Mouse (Mus musculus) spleen, adult 2 months (tissue): Measurements from ENCODE around the gene Tlx1. TPM values are rescaled to one million over a fixed set of nuclear protein-coding genes. Genes with fewer than 3 reads are reported as not detected.

Source experiments
- DNase-seq, 2 experiments: peaks; one replicate each; pipeline versions ENCODE4 v3.0.0 to v3.0.0-alpha.2; 2012 to 2021; ENCODE audit warnings: low spot score in 2 of 2, low read depth in 1 of 2
- H3K27ac ChIP-seq: fragments of 200-500 bp; 2 replicates; pipeline ENCODE4 v1.5.1; 2012; ENCODE audit warnings: low read length, inconsistent platforms; ENCODE audit not compliant: insufficient read depth
- H3K27me3 ChIP-seq: fragments of 200-500 bp; 2 replicates; pipeline ENCODE4 v1.6.1; 2012; ENCODE audit warnings: mild to moderate bottlenecking, moderate library complexity, low read length, inconsistent platforms; ENCODE audit not compliant: control insufficient read depth, insufficient read depth
- H3K36me3 ChIP-seq: fragments of 200-500 bp; 2 replicates; pipeline ENCODE4 v1.6.1; 2012; ENCODE audit warnings: mild to moderate bottlenecking, low read length, inconsistent platforms; ENCODE audit not compliant: control insufficient read depth, insufficient read depth
- H3K4me1 ChIP-seq: fragments of 200-500 bp; 2 replicates; pipeline ENCODE4 v1.6.1; 2011; ENCODE audit warnings: inconsistent platforms; ENCODE audit not compliant: control insufficient read depth, insufficient read depth, insufficient read length
- H3K4me3 ChIP-seq: fragments of 200-500 bp; 2 replicates; pipeline ENCODE4 v1.5.1; 2011; ENCODE audit warnings: mild to moderate bottlenecking, inconsistent platforms; ENCODE audit not compliant: insufficient read depth, insufficient read length; ENCODE audit errors: extremely low read depth
- CTCF ChIP-seq: fragments of 200-500 bp; IDR thresholded peaks from 2 replicates; pipeline ENCODE4 v1.5.1; 2011; ENCODE audit warnings: mild to moderate bottlenecking, inconsistent platforms; ENCODE audit not compliant: insufficient read depth, insufficient read length, insufficient replicate concordance; ENCODE audit errors: extremely low read depth
- POLR2A ChIP-seq: fragments of 200-500 bp; IDR thresholded peaks from 2 replicates; pipeline ENCODE4 v1.6.1; 2011; ENCODE audit warnings: low read depth, low read length, inconsistent platforms
- WGBS: fragments of 180-500 bp; shearing (Covaris S2); methylation state at CpG from one replicate; pipeline ENCODE4 v1.1.7; 2018; 5-methylcytosine and 5-hydroxymethylcytosine counted together
- polyA plus RNA-seq: library from polyadenylated mRNA; depleted of rRNA; stranded (reverse); fragments of >200 nt; gene quantifications from 2 replicates; pipeline ENCODE4 v1.2.3, GENCODE M21; 2012

Gene Tlx1
- polyA plus RNA-seq, 1 experiment: 37.3 TPM

DNA sequence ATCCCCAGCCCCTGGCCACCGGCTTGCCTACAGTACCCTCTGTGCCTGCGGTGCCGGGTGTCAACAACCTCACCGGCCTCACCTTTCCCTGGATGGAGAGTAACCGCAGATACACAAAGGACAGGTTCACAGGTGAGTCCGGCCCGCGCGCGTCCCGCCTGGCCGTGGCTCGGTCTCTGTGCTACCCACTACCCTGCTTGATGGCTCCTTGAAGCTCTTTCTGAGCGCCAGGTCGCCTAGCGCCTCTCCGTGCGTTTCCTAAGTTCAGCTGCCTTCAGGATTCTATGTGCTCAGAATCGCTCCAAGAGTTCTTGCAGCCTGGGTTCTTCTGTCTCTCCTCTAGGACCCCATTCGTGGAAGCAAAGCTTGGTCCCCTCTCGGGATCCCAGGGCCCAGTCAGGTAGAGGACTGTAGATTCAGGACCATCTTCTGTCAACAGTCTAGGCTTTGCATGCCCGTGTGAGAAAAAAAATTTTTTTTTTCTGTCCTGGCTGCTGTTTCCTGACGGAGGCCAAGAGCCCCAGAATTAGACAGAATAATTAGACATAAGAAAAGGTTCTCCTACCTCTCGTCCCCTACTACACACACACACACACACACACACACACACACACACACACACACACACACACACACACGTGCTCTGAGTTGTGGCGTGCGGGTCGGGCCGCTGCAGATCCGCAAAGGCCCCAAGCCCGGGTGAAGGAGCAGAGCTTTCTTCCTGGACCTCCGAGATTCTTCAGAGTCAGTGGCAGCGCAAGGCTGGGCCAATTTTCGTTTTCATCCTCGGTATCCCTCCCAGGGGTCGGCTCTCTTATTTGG is 1.1 kb downstream of the Tlx1 start:
- no peak for DNase-seq
- Histone ChIP-seq H3K36me3 (no peaks in the 10 kb centered on the region), H3K4me3 (peak overlapping the region; percentile 44), H3K4me1 (no peaks in the 10 kb centered on the region), H3K27me3 (peaks cover 31% of the 10 kb centered on the region), H3K27ac (peak overlapping the region; percentile 45)
- no peak for TF ChIP-seq CTCF
- no peak for TF ChIP-seq POLR2A
- 7% methylated on average over 36 of the region's 36 CpGs for WGBS

GRCm38 (mm10) chr19:45152183-45152650 is 1.7 kb downstream of the Tlx1 start:
- TF ChIP-seq POLR2A (no peak), CTCF (no peak)
- H3K27ac ChIP-seq: peak overlapping the region; percentile 33; the same call in 1 of the 2 replicates
- H3K4me3 ChIP-seq: peak overlapping the region; percentile 44
- 21% methylated on average over 8 of the region's 8 CpGs for WGBS
- H3K27me3 ChIP-seq: peaks cover 30% of the 10 kb centered on the region
- DNase-seq: no peak
- no peaks in the 10 kb centered on the region for H3K36me3 ChIP-seq
- H3K4me1 ChIP-seq: no peaks in the 10 kb centered on the region

DNA sequence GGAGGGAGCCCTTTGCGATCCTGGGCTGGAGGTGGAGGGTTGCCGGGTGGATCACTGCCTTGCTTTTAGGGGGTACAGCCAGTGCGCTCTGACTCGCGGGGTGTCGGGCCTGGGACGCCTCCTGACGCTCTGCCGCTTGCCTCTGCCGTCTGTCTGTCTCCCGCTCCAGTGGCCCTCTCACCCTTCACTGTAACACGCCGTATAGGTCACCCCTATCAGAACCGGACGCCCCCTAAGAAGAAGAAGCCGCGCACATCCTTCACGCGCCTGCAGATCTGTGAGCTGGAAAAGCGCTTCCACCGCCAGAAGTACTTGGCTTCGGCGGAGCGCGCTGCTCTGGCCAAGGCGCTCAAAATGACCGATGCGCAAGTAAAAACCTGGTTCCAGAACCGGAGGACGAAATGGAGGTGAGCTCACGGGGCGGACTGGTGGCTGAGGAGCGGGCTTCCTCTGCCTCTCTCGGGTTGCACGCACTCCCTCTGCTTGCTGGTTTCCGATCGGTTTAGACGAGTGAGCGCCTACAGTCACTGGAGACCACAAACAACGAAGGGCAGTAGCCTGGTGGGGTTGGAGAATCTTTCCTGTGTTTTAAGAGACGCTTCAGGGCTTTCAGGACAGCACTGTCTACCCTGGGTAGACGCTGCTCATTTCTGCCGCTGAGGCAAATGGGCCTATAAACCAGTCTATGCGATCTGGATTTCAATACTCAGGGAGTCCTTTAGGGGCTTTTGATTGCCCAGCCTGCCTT is 3.0 kb downstream of the Tlx1 start:
- no peak for TF ChIP-seq CTCF
- TF ChIP-seq POLR2A: no peak
- 7% methylated on average over 44 of the region's 44 CpGs for WGBS
- DNase-seq: no peak
- H3K27ac ChIP-seq: peak overlapping the region; percentile 1; the same call in 1 of the 2 replicates
- H3K4me3 ChIP-seq: peak overlapping the region; percentile 36
- no peaks in the 10 kb centered on the region for H3K36me3 ChIP-seq
- H3K27me3 ChIP-seq: peaks cover 31% of the 10 kb centered on the region
- no peaks in the 10 kb centered on the region for H3K4me1 ChIP-seq

DNA sequence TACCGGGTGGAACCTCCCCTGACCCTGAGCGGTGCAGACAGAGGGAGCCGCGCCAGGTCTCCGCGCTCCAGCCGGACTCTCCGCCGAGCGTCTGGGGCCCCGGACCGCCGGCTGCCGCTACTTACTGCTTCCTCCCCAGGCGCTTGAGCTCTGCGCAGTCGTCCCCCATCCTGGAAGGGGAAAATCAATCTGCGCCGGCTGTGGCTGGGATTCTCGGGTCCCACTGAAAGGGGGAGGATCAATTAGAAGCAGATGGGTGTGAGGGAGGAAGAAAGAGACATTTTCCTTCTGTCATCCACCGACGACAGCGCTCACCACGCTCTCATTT is 3.5 kb downstream of the Tlx1 start:
- TF ChIP-seq CTCF: no peak
- no peak for TF ChIP-seq POLR2A
- Histone ChIP-seq H3K4me3 (peak overlapping the region; percentile 36; the same call in 1 of the 2 replicates), H3K27ac (no peak overlapping the region), H3K36me3 (no peaks in the 10 kb centered on the region), H3K4me1 (no peaks in the 10 kb centered on the region), H3K27me3 (peaks cover 30% of the 10 kb centered on the region)
- 2% methylated on average over 24 of the region's 24 CpGs for WGBS
- no peak for DNase-seq

- no peak for DNase-seq
- Histone ChIP-seq H3K27me3 (peaks cover 28% of the 10 kb centered on the region), H3K4me1 (no peaks in the 10 kb centered on the region), H3K4me3 (no peak overlapping the region), H3K36me3 (no peaks in the 10 kb centered on the region), H3K27ac (no peak overlapping the region)
- no peak for TF ChIP-seq POLR2A
- no peak for TF ChIP-seq CTCF
- 1% methylated on average over 18 of the region's 18 CpGs for WGBS
These were observed 4.0 kb downstream of the Tlx1 start for GRCm38 (mm10) chr19:45154521-45154920.

GRCm38 (mm10) chr19:45155141-45155790 is 4.8 kb downstream of the Tlx1 start:
- TF ChIP-seq CTCF (no peak), POLR2A (no peak)
- no peak for DNase-seq
- Histone ChIP-seq H3K36me3 (no peaks in the 10 kb centered on the region), H3K27me3 (peaks cover 27% of the 10 kb centered on the region), H3K4me1 (no peaks in the 10 kb centered on the region), H3K4me3 (no peak overlapping the region), H3K27ac (peak overlapping the region; percentile 48)
- 8% methylated on average over 15 of the region's 15 CpGs for WGBS
